Mouse (Mus musculus) limb, embryonic 13.5 days (tissue): ENCODE data around the gene Syt15. TPM values are rescaled to one million over a fixed set of nuclear protein-coding genes. Genes with fewer than 3 reads are reported as not detected.

ENCODE experiments used
- ATAC-seq: fragments of 200-750 bp; cut with Nextera tagmentation; 2 replicates; pipeline ENCODE4 v1.8.0; 2017; ENCODE audit warnings: low read depth, moderate number of reproducible peaks, moderate TSS enrichment; ENCODE audit not compliant: low FRiP score
- H3K27ac ChIP-seq: fragments of 300-500 bp; sonication (generic); 2 replicates; pipeline ENCODE4 v1.5.1; 2015; ENCODE audit warnings: inconsistent platforms, mild to moderate bottlenecking, moderate library complexity
- H3K27me3 ChIP-seq: fragments of 300-500 bp; sonication (generic); 2 replicates; pipeline ENCODE4 v1.6.1; 2015; ENCODE audit warnings: mild to moderate bottlenecking, inconsistent platforms
- H3K36me3 ChIP-seq: fragments of 300-500 bp; sonication (generic); 2 replicates; pipeline ENCODE4 v1.6.1; 2015; ENCODE audit warnings: inconsistent platforms, mild to moderate bottlenecking, moderate library complexity
- H3K4me1 ChIP-seq: fragments of 300-500 bp; sonication (generic); 2 replicates; pipeline ENCODE4 v1.6.1; 2015; ENCODE audit warnings: inconsistent platforms
- H3K4me2 ChIP-seq: fragments of 300-500 bp; sonication (generic); replicated peaks from 2 replicates; pipeline ENCODE4 v1.6.1; 2015; ENCODE audit warnings: inconsistent platforms, mild to moderate bottlenecking, moderate library complexity
- H3K4me3 ChIP-seq: fragments of 300-500 bp; sonication (generic); 2 replicates; pipeline ENCODE4 v1.5.1; 2015; ENCODE audit warnings: moderate library complexity, mild to moderate bottlenecking, inconsistent platforms
- H3K9ac ChIP-seq: fragments of 300-500 bp; sonication (generic); 2 replicates; pipeline ENCODE4 v1.6.1; 2015; ENCODE audit warnings: mild to moderate bottlenecking, inconsistent platforms
- H3K9me3 ChIP-seq: fragments of 300-500 bp; sonication (generic); 2 replicates; pipeline ENCODE4 v1.6.1; 2016; ENCODE audit warnings: inconsistent platforms
- WGBS: fragments of 180-500 bp; shearing (Covaris S2); methylation state at CpG from one replicate; pipeline ENCODE4 v1.1.7; 2015; 5-methylcytosine and 5-hydroxymethylcytosine counted together
- polyA plus RNA-seq: library from polyadenylated mRNA; unstranded; fragments of >200 nt; fragmentation: Nextera tagmentation; extraction: Ambion mirVana; gene quantifications from 2 replicates; pipeline ENCODE4 v1.2.1, GENCODE M21; 2015

Syt15 gene
- polyA plus RNA-seq, 1 experiment from 2014 or later, result 0.39 TPM

DNA sequence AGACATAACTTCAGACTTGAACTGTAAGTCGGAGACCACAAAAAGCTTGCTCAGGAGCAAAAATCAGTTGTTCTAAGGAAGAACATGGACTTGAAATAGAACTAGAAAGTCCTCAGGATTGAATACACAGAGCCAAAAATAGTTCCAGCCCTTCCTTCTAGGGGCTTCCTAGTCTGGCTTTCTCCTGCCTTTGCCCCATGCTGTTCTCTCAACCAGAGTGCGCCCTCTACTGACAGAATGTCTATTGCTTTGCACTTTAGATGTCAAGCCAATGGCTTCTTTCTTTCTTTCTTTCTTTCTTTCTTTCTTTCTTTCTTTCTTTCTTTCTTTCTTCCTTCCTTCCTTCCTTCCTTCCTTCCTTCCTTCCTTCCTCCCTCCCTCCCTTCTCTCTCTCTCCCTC lies 10.7 kb upstream of the Syt15 start:
- H3K36me3 ChIP-seq, result no peaks in the 10 kb centered on the region
- H3K27me3 ChIP-seq, result no peaks in the 10 kb centered on the region
- no peak for ATAC-seq
- no peak overlapping the region for H3K4me2 ChIP-seq
- 48% methylated on average over 2 of the region's 2 CpGs for WGBS
- no peak overlapping the region for H3K4me3 ChIP-seq
- no peak overlapping the region for H3K9ac ChIP-seq
- no peak overlapping the region for H3K27ac ChIP-seq
- no peaks in the 10 kb centered on the region for H3K4me1 ChIP-seq
- no peaks in the 10 kb centered on the region for H3K9me3 ChIP-seq

DNA sequence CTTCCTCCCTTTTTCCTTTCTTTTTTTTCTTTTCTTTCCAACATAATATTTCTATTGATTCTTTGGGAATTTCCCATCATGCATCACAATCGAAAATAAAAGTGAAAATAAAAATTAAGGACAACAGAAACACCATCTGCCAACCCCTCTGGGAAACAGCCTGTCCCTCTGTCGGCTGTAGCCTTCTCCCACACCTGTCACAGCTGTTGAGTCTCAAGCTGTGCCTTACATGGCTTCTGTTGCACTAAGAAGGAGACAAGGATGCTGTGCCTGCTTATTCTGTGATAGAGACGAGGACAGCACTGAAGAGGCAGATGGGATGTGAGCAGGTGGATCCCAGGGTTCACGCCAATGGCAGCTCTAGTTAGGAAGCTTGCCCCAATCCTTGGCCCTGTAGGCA lies 10.3 kb upstream of the Syt15 start:
- H3K9me3 ChIP-seq, result no peaks in the 10 kb centered on the region
- H3K9ac ChIP-seq, result no peak overlapping the region
- no peak overlapping the region for H3K4me2 ChIP-seq
- no peaks in the 10 kb centered on the region for H3K4me1 ChIP-seq
- no peak for ATAC-seq
- no peaks in the 10 kb centered on the region for H3K27me3 ChIP-seq
- no peak overlapping the region for H3K27ac ChIP-seq
- H3K4me3 ChIP-seq, result no peak overlapping the region
- H3K36me3 ChIP-seq, result no peaks in the 10 kb centered on the region
- WGBS, result 62% methylated on average over 4 of the region's 4 CpGs

DNA sequence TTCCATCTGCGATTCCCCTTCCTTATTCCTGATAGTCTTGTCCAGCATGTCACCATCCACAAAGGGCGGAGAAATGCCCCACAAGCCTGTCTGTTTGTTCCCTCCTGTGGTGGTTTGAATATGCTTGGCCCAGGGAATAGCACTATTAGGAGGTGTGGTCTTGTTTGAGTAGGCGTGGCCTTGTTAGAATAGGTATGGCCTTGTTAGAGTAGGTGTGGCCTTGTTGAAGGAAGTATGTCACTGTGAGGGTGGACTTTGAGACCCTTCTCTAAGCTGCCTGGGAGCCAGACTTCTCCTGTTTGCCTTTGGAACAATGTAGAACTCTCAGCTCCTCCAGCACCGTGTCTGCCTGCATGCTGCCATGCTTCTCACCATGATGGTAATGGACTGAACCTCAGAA lies 9.5 kb upstream of the Syt15 start:
- no peaks in the 10 kb centered on the region for H3K9me3 ChIP-seq
- no peak for ATAC-seq
- no peaks in the 10 kb centered on the region for H3K4me1 ChIP-seq
- H3K4me3 ChIP-seq, result no peak overlapping the region
- H3K4me2 ChIP-seq, result no peak overlapping the region
- 91% methylated on average over 4 of the region's 4 CpGs for WGBS
- no peak overlapping the region for H3K27ac ChIP-seq
- H3K27me3 ChIP-seq, result no peaks in the 10 kb centered on the region
- H3K36me3 ChIP-seq, result no peaks in the 10 kb centered on the region
- no peak overlapping the region for H3K9ac ChIP-seq

DNA sequence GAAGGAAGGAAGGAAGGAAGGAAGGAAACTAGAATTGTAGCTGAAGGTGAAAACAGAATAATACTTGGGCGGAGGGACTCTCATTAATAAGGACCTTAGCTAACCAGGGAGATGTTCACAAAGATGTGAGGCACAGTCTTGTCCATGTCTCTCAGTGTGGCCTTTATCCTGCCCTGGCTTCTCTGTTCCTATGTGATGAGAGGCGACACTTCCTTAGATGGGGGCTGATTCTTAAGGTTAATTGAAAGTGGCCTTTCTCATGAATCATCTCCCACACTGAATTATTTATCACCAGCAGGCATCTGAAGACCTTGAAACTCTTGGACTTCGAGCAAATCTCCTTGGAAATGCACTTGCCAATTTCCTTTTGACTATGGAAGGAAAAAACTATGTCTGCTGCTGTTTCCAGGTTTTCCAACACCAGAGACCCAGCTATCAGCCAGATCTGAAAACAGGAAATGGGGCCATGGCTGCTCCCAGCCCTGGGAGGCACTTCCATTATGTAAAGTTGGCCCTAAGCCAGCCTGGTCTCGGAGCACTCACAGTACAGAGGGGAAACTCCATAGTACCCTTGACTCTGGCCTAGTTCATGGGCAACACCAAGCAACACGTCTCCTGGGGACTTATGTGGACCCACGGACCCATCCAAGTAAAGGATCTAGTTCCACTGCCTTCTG lies 3.8 kb upstream of the Syt15 start:
- ATAC-seq, result no peak

DNA sequence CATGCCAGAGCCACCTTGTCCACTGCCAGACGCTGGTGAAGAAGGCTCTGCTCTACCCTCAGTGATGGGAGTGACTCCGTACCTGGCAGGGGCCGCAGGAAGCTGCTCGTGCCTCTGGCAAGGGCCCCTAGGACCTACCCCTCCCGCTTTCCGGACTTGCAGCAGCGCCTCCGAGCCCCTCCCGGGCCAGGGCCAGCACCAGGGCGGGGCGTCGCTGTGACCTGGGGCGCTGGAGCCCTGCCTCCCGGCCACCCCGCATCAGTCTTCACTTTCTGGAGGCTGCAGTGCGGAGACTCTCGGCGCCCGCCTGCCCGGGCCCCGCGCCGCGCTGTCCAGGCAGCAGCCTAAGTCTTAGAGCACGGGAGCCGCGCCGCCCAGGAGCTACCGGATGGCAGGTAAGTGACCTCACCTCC lies 397 bp downstream of the Syt15 start:
- WGBS, result under 1% methylated on average over 29 of the region's 29 CpGs
- H3K9ac ChIP-seq, result peak overlapping the region; percentile 59
- no peaks in the 10 kb centered on the region for H3K36me3 ChIP-seq
- peaks cover 49% of the 10 kb centered on the region for H3K27me3 ChIP-seq
- peak overlapping the region; percentile 72 for H3K4me2 ChIP-seq
- no peak overlapping the region for H3K27ac ChIP-seq
- no peak for ATAC-seq
- peak overlapping the region; percentile 40 for H3K4me3 ChIP-seq
- H3K9me3 ChIP-seq, result no peaks in the 10 kb centered on the region
- H3K4me1 ChIP-seq, result peaks cover 9% of the 10 kb centered on the region

More for the DNA sequence above, 3.8 kb upstream of the Syt15 start:
- no peak overlapping the region for H3K4me3 ChIP-seq
- peaks cover 29% of the 10 kb centered on the region for H3K27me3 ChIP-seq
- H3K36me3 ChIP-seq, result no peaks in the 10 kb centered on the region
- H3K9me3 ChIP-seq, result no peaks in the 10 kb centered on the region
- no peak overlapping the region for H3K9ac ChIP-seq
- WGBS, result 61% methylated on average over 6 of the region's 6 CpGs
- no peak overlapping the region for H3K27ac ChIP-seq
- no peak overlapping the region for H3K4me2 ChIP-seq
- H3K4me1 ChIP-seq, result peaks cover 9% of the 10 kb centered on the region

DNA sequence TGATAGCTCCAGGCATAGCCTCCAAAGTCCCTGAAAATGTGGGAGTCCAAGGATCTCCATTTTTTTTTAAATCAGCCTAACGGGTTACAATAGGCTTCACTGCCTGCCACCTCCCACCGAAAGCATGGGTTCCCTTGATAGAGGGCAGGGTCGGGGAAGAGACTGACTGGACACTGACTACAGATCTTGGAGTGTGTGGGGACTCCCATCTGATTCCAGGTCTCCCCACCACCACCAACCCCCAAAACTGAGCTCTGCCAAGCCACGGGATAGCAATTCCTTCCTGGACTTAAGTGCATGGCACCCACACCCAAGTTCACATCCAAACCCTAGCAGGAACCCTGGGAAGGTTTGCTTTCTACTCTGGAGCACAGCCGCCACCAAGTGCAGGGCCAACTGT lies 1.0 kb downstream of the Syt15 start:
- Histone ChIP-seq H3K36me3 (no peaks in the 10 kb centered on the region), H3K9ac (no peak overlapping the region), H3K27me3 (peaks cover 49% of the 10 kb centered on the region), H3K9me3 (no peaks in the 10 kb centered on the region), H3K4me1 (peaks cover 9% of the 10 kb centered on the region), H3K4me2 (no peak overlapping the region; the same call in 1 of the 2 replicates), H3K4me3 (no peak overlapping the region), H3K27ac (no peak overlapping the region)
- WGBS, result 71% methylated on average over 5 of the region's 5 CpGs
- no peak for ATAC-seq

DNA sequence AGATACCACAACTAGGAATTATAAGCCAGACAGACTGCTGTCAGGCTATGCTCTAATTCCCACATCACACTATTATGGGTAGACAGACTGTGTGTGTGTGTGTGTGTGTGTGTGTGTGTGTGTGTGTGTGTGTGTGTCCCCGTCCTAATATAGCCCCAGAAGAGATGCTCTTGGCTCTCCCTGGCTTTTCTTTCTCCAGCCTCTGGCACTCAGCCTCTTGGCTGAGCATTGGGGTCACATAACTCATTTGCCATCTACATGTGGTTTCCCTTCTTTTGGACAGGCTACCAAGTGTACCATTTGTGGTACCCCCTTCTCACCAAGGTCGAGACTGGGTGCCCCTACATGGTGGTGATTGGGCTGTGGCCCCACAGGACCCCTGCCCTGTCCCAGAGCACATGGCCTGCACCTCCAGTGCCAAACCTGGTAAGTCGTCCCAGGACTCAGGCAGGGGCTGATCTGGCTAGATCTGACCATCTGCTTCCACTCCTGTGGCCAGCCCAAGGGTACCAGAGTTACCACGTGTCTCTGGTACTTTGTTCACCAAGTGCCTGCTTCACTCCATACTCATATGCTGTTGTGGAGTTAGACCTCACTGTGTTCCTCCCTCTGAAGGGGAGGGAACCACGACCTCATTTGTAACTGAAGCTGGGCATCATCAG lies 2.2 kb downstream of the Syt15 start:
- peaks cover 49% of the 10 kb centered on the region for H3K27me3 ChIP-seq
- H3K9ac ChIP-seq, result no peak overlapping the region
- no peak overlapping the region for H3K27ac ChIP-seq
- no peak for ATAC-seq
- 68% methylated on average over 5 of the region's 5 CpGs for WGBS
- H3K4me3 ChIP-seq, result no peak overlapping the region
- H3K4me1 ChIP-seq, result peaks cover 6% of the 10 kb centered on the region
- no peaks in the 10 kb centered on the region for H3K36me3 ChIP-seq
- no peaks in the 10 kb centered on the region for H3K9me3 ChIP-seq
- H3K4me2 ChIP-seq, result no peak overlapping the region

DNA sequence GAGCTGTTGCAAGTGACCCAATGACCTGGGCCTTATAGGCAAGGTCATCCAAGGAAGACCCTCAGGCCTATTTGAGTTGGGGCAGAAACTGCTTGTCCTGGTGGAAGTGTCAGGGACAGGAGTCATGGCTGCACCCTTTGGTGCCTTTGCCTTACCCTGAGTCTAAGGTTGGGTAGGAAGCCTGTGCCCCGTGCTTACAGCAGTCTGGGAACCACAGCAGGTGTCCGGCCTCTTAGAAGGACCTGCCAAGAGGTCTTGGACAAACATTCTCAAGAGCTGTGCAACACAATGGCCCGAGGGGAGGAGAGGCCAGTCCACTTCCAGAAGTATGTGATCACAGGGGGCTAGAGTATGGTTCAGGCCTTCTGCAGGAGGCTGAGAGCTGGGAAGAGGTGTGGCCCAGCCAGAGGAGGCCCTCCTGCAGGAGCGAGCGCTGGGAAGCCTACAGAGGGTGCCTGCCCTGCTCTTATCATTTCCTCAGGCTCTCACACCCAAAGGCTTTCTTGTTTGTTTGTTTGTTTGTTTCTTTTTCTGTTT lies 4.0 kb downstream of the Syt15 start:
- peaks cover 6% of the 10 kb centered on the region for H3K4me1 ChIP-seq
- no peak overlapping the region for H3K27ac ChIP-seq
- WGBS, result 66% methylated on average over 5 of the region's 5 CpGs
- ATAC-seq, result no peak
- no peaks in the 10 kb centered on the region for H3K36me3 ChIP-seq
- H3K27me3 ChIP-seq, result peaks cover 41% of the 10 kb centered on the region
- H3K9me3 ChIP-seq, result no peaks in the 10 kb centered on the region
- H3K4me2 ChIP-seq, result no peak overlapping the region
- no peak overlapping the region for H3K4me3 ChIP-seq
- no peak overlapping the region for H3K9ac ChIP-seq

DNA sequence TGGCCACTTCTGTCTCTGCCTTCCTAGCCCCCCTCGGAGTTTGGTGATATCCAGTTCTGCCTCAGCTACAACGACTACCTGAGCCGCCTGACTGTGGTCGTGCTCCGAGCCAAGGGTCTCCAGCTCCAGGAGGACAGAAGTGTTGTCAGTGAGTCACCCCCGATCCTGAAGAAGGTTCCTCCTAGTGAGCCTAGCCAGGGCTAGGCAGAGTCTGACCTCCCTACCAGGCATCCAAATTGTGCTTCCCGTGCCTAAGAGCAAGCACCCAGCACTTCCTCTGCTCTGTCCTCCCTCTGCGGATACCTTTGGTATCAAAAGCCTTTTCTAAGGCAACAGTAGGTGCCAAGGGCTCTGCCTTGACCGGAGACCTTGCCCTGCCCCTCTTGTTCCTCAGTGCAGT lies 6.6 kb downstream of the Syt15 start:
- ATAC-seq, result no peak
- Histone ChIP-seq H3K27me3 (peaks cover 16% of the 10 kb centered on the region), H3K36me3 (no peaks in the 10 kb centered on the region), H3K27ac (no peak overlapping the region), H3K4me2 (no peak overlapping the region), H3K4me3 (no peak overlapping the region), H3K9me3 (no peaks in the 10 kb centered on the region), H3K4me1 (no peaks in the 10 kb centered on the region), H3K9ac (no peak overlapping the region)
- 82% methylated on average over 9 of the region's 9 CpGs for WGBS

DNA sequence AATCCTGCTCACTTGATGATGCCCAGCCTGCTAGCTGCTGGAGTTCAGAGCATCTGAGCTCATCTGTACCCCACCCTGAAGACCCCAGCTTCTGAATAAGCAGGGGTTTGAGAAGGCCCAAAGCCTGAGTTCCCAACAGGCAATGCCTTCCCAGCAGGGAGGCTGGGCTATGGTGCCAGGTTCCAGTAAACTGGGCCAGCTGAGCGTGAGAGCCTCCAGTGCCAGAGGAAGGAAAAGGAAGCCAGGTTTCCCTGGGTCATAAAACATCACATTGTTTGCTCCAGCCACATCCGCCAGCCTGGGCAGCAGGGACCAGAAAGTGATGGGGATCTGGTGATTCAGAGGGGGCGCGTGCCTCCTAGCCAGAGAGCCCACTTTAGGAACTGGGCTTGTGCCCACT lies 7.2 kb downstream of the Syt15 start:
- WGBS, result 70% methylated on average over 4 of the region's 4 CpGs

DNA sequence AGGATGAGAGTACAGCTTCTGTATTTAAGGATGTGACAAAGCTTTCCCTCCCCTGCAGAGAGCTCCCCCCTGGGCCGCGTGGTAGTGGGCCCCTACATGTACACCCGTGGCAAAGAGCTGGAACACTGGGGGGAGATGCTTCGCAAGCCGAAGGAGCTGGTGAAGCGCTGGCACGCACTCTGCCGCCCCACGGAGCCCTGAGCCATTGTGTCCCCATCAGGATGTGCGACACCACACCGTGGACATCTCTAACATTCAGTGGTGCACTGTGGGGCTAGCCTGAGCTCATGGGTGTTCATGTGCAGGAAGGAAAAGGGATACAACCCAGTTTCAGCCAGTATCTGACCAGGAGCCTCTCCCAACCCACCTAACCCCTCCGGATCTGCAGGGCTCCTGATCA lies 8.6 kb downstream of the Syt15 start:
- Histone ChIP-seq H3K27me3 (no peaks in the 10 kb centered on the region), H3K27ac (no peak overlapping the region), H3K4me2 (no peak overlapping the region), H3K36me3 (no peaks in the 10 kb centered on the region), H3K9ac (no peak overlapping the region), H3K9me3 (no peaks in the 10 kb centered on the region), H3K4me1 (no peaks in the 10 kb centered on the region), H3K4me3 (no peak overlapping the region)
- WGBS, result 89% methylated on average over 12 of the region's 12 CpGs
- no peak for ATAC-seq

More for the DNA sequence above, 7.2 kb downstream of the Syt15 start:
- Histone ChIP-seq H3K4me1 (no peaks in the 10 kb centered on the region), H3K4me3 (no peak overlapping the region), H3K27ac (no peak overlapping the region), H3K27me3 (peaks cover 10% of the 10 kb centered on the region), H3K4me2 (no peak overlapping the region), H3K36me3 (no peaks in the 10 kb centered on the region), H3K9me3 (no peaks in the 10 kb centered on the region), H3K9ac (no peak overlapping the region)
- no peak for ATAC-seq

DNA sequence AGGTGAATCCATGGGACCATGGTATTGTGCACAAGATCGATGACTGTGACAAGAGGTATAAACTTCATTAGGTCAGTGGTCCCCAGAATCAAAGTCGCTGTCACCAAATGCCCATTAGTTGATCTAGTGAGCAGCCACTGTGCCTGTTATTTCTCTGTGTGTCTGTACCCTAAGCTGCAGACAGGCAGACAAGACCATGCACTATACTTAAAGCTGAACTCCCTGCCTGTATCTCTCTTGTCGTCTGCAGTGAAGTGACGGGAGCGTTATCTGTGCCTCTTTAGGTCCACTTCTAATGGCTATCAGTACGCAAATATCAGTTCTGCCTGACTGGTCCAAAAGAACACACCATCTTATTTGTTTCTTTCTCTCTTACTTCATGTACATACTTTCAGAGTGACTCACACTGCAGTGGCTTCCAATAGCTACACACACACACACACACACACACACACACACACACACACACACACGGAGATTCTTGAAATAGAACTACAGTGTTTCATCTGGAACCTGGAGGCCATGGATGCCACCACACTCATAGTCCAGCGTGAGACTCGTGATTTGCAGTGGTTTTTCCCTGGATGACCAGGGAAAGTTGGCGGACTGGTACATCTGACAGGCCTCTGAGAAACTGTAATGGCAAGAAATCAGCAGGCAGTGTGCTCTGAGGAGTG lies 9.6 kb downstream of the Syt15 start:
- Histone ChIP-seq H3K9ac (no peak overlapping the region), H3K4me2 (no peak overlapping the region), H3K4me3 (no peak overlapping the region), H3K9me3 (no peaks in the 10 kb centered on the region), H3K27ac (no peak overlapping the region), H3K36me3 (no peaks in the 10 kb centered on the region), H3K27me3 (no peaks in the 10 kb centered on the region), H3K4me1 (no peaks in the 10 kb centered on the region)
- no peak for ATAC-seq
- 85% methylated on average over 10 of the region's 10 CpGs for WGBS
